Mouse (Mus musculus) neural tube, postnatal 0 days (tissue): ENCODE results near the gene 4933414I15Rik. TPM values are rescaled to one million over a fixed set of nuclear protein-coding genes. Genes with fewer than 3 reads are reported as not detected.

Experiments used
- polyA plus RNA-seq: library from polyadenylated mRNA; unstranded; fragments of >200 nt; fragmentation: Nextera tagmentation; extraction: Ambion mirVana; gene quantifications from 2 replicates; pipeline ENCODE4 v1.2.1, GENCODE M21; 2015

4933414I15Rik gene
- not detected in 2 replicates for polyA plus RNA-seq

GRCm38 (mm10) chr11:50943506-50943905 is at the start of gene 4933414I15Rik:
Gene 4933414I15Rik (minus strand): TSS chr11:50943765.

GRCm38 (mm10) chr11:50981667-50982066 is 38.1 kb upstream of the 4933414I15Rik start, which contains the start of gene Olfr1377:
Gene Olfr1377 (plus strand): TSS chr11:50981967.

GRCm38 (mm10) chr11:50966230-50966629 is 22.7 kb upstream of the 4933414I15Rik start, which contains the start of gene Olfr1378:
Gene Olfr1378 (plus strand): TSS chr11:50966530.

GRCm38 (mm10) chr11:50953665-50954064 is 10.1 kb upstream of the 4933414I15Rik start, which contains the start of gene Prop1:
Gene Prop1 (minus strand): TSS chr11:50953765.

GRCm38 (mm10) chr11:50931451-50931866 is 12.1 kb downstream of the 4933414I15Rik start, which contains the start of gene Zfp354b:
Gene Zfp354b (minus strand): TSS chr11:50931633.

GRCm38 (mm10) chr11:50915671-50916320 is 27.8 kb downstream of the 4933414I15Rik start, which contains the start of gene Zfp2:
Gene Zfp2 (minus strand): TSS chr11:50916165.

Other genes with a start within 250 kb of the 4933414I15Rik start
- gene Zfp354c, start 116.0 kb downstream of the 4933414I15Rik start, polyA plus RNA-seq, result 27.4 and 34.4 TPM in 2 replicates
- gene Zfp879, start 102.2 kb downstream of the 4933414I15Rik start, polyA plus RNA-seq, result 0.98 and 1.3 TPM in 2 replicates
- not detected in 2 replicates for gene Grm6, start 93.1 kb downstream of the 4933414I15Rik start, polyA plus RNA-seq
- 7.0 and 9.1 TPM in 2 replicates for gene Zfp454, start 56.1 kb downstream of the 4933414I15Rik start, polyA plus RNA-seq
- 23.1 and 25.9 TPM in 2 replicates for gene Zfp2, start 27.6 kb downstream of the 4933414I15Rik start, polyA plus RNA-seq
- gene Zfp354b, start 12.1 kb downstream of the 4933414I15Rik start, polyA plus RNA-seq, result 3.9 and 4.2 TPM in 2 replicates
- gene Prop1, start 10.0 kb upstream of the 4933414I15Rik start, polyA plus RNA-seq, result not detected in 2 replicates
- gene Olfr1378, start 22.8 kb upstream of the 4933414I15Rik start, polyA plus RNA-seq, result not detected in 2 replicates
- gene Olfr1377, start 38.2 kb upstream of the 4933414I15Rik start, polyA plus RNA-seq, result not detected in 2 replicates
- not detected in 2 replicates for gene Olfr51, start 59.8 kb upstream of the 4933414I15Rik start, polyA plus RNA-seq
- not detected in 2 replicates for gene Olfr54, start 70.5 kb upstream of the 4933414I15Rik start, polyA plus RNA-seq
- gene Olfr1375, start 104.3 kb upstream of the 4933414I15Rik start, polyA plus RNA-seq, result not detected in 2 replicates
- gene Zfp354a, start 115.5 kb upstream of the 4933414I15Rik start, polyA plus RNA-seq, result 8.6 and 11.6 TPM in 2 replicates